Mouse (Mus musculus) common myeloid progenitor, adult 5-6 weeks (primary cell): ENCODE measurements around the gene Nckap5l. TPM values are rescaled to one million over a fixed set of nuclear protein-coding genes. Genes with fewer than 3 reads are reported as not detected.

Experiments used
- ATAC-seq: replicated peaks from 2 replicates; pipeline ENCODE4 v1.8.0; 2016; ENCODE audit warnings: low read depth, mild to moderate bottlenecking, moderate TSS enrichment, inconsistent platforms; ENCODE audit not compliant: poor library complexity, severe bottlenecking
- total RNA-seq: library from RNA; stranded (forward); fragments of 200-1000, 187-1606 nt; gene quantifications from 2 replicates; pipeline ENCODE4 v1.2.3, GENCODE M21; 2017

Gene Nckap5l
- total RNA-seq, 1 experiment from 2014 or later: 6.7 TPM

GRCm38 (mm10) chr15:99433081-99433718 is 24.3 kb downstream of the Nckap5l start:
- no peak for ATAC-seq

- ATAC-seq: no peak
Observed at GRCm38 (mm10) chr15:99431967-99432366, 25.6 kb downstream of the Nckap5l start.

GRCm38 (mm10) chr15:99431504-99431903 is 26.0 kb downstream of the Nckap5l start:
- no peak for ATAC-seq

GRCm38 (mm10) chr15:99431063-99431462 is 26.5 kb downstream of the Nckap5l start:
- no peak for ATAC-seq

GRCm38 (mm10) chr15:99430394-99430793 is 27.2 kb downstream of the Nckap5l start:
- no peak for ATAC-seq

GRCm38 (mm10) chr15:99423884-99424283 is 33.7 kb downstream of the Nckap5l start:
- no peak for ATAC-seq

GRCm38 (mm10) chr15:99423131-99423530 is 34.4 kb downstream of the Nckap5l start:
- ATAC-seq: no peak

GRCm38 (mm10) chr15:99422551-99422950 is 35.0 kb downstream of the Nckap5l start:
- ATAC-seq: no peak

GRCm38 (mm10) chr15:99421676-99422075 is 35.9 kb downstream of the Nckap5l start:
- ATAC-seq: no peak

GRCm38 (mm10) chr15:99421152-99421551 is 36.4 kb downstream of the Nckap5l start:
- ATAC-seq: peak; percentile 48

GRCm38 (mm10) chr15:99420521-99421014 is 37.0 kb downstream of the Nckap5l start:
- ATAC-seq: peak; percentile 26

- no peak for ATAC-seq
Observed at GRCm38 (mm10) chr15:99420101-99420500, 37.4 kb downstream of the Nckap5l start.

- ATAC-seq: no peak
Observed at GRCm38 (mm10) chr15:99417692-99418271, 39.8 kb downstream of the Nckap5l start.

GRCm38 (mm10) chr15:99416957-99417356 is 40.6 kb downstream of the Nckap5l start:
- no peak for ATAC-seq

- peak; percentile 87 for ATAC-seq
Observed at GRCm38 (mm10) chr15:99416348-99416882, 41.1 kb downstream of the Nckap5l start.

- 0 out of 2 replicates have a peak, but pooled peaks have one; percentile 19 for ATAC-seq
Observed at GRCm38 (mm10) chr15:99415793-99416192, 41.8 kb downstream of the Nckap5l start.

- no peak for ATAC-seq
Observed at GRCm38 (mm10) chr15:99411747-99412146, 45.8 kb downstream of the Nckap5l start.

- ATAC-seq: no peak
Observed at GRCm38 (mm10) chr15:99408845-99409244, 48.7 kb downstream of the Nckap5l start.

- ATAC-seq: no peak
Observed at GRCm38 (mm10) chr15:99406986-99407570, 50.5 kb downstream of the Nckap5l start.

GRCm38 (mm10) chr15:99405150-99405549 is 52.4 kb downstream of the Nckap5l start:
- ATAC-seq: no peak
